Mouse (Mus musculus): Measurements from ENCODE around the gene Cabp2.

GRCm38 (mm10) chr19:4037788-4038232 lies 43.6 kb upstream of the Cabp2 start, which contains the start of gene Gstp1:
- TF ChIP-seq MYOG (IDR thresholded peaks at IDR 0.05; ENCODE audit: control insufficient read depth, extremely low read depth, insufficient read length) = no peak
- TF ChIP-seq MAX (IDR thresholded peaks at IDR 0.05) = peak; percentile 61
- no peak for TF ChIP-seq CTCF (IDR thresholded peaks at IDR 0.05; ENCODE audit: control insufficient read depth, insufficient read depth, insufficient read length)
- no peak for TF ChIP-seq MYOD1 (IDR thresholded peaks at IDR 0.05; ENCODE audit: control insufficient read depth, insufficient read length, low read depth)
- no peak for TF ChIP-seq USF1 (IDR thresholded peaks at IDR 0.05; ENCODE audit: low read depth)
- TF ChIP-seq CEBPB (IDR thresholded peaks at IDR 0.05; ENCODE audit: low read depth) = no peak
- TF ChIP-seq FOSL1 (IDR thresholded peaks at IDR 0.05; ENCODE audit: insufficient read depth, low read length, poor library complexity, severe bottlenecking) = no peak

Data from C2C12 (cell line).